Mouse (Mus musculus): Measurements from ENCODE around the gene Gucd1.
"Not testable (repeated sequence)": the region's sequence is repeated elsewhere in the genome, so short reads cannot be mapped to it uniquely, and the experiment has no call there.

Gene Gucd1

GRCm38 (mm10) chr10:75517758-75518143 lies at the start of gene Gucd1:
Gene Gucd1 (minus strand): TSS chr10:75517972.
- DNase-seq = peak; percentile 98

GRCm38 (mm10) chr10:75566765-75567164 lies 49.0 kb upstream of the Gucd1 start:
- not testable (repeated sequence) for DNase-seq

GRCm38 (mm10) chr10:75566321-75566720 lies 48.5 kb upstream of the Gucd1 start:
- no peak for DNase-seq

DNA sequence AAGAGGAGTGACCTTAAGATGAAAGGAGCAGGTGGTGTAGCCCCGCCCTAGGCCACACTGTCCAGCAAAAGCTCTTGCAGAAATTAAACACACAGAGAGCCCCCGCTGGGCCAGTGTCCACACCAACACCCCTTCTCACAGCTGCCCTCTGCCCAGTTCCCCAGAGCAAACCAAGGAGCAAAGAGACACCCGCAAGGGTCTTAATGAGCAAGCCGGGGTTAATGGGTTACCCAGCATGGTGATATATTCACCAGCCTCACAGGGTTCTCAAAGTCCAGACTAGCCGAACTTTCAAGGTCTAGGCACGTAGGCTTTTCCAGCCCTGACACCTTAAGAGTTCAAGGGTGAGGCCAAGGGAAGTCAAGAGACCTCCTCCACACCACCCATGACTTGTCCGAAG lies 48.1 kb upstream of the Gucd1 start:
- DNase-seq = peak; percentile 5

DNA sequence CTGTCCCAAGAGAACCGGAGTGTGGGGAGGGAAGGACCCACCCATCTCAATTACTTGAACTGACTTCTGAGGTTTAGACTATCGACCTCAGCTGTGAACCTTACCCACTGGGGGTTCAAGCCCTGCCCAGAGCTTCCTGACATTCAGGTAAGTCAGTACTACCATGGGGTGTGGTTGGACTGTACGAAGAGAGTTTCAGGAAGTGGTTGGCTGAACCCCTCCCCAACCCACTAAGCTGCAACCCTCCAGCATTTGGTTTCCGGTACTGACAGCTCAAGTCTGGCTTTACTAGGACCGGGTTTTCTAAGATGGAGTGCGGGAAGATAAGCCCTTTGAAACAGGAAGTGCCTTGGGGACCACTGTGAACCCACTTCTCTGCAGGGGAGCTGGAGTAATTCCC lies 47.7 kb upstream of the Gucd1 start:
- DNase-seq = no peak

- DNase-seq = no peak
Observed at GRCm38 (mm10) chr10:75564687-75565265, 47.0 kb upstream of the Gucd1 start.

DNA sequence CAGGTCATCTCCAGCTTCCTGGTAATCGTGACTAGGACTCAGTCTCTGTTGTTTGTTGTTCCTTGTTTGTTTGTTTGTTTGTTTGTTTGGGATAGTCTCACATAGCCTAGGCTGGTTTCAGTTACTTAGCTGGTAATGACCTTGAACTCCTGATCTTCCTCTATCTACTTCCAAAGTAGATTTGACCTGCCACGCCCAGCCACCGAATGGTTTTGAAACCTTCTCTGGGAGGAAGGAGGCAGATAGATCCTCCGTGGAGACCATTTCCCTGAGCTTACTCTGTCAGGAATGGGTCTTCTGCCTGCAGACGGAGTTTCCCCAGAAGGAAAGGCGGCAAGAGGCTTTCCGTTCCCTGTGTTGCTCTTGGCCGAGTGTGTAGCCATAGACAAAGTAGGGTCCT lies 44.8 kb upstream of the Gucd1 start:
- peak; percentile 7 for DNase-seq

- DNase-seq = peak; percentile 43
Observed at GRCm38 (mm10) chr10:75561071-75561654, 43.4 kb upstream of the Gucd1 start, which contains the start of gene Ggt1. Gene Ggt1 (plus strand): TSS chr10:75561604.

DNA sequence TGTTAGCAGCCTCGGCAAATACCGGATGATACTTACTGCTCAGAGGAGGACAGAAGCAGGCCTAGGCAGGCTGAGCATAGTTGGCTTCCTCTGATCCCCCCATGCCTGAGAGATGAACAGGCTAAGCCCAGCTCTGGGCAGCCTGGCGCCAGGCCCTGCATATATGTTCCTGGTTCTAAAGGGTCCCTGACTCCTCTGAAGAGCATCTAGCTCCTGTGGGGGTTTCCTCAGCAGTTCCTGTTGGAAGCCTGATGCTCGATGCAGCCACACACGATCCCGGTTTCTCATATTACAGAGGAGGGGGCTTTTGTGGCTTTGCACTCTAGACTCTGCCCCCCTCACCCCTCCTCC lies 42.8 kb upstream of the Gucd1 start:
- no peak for DNase-seq

DNA sequence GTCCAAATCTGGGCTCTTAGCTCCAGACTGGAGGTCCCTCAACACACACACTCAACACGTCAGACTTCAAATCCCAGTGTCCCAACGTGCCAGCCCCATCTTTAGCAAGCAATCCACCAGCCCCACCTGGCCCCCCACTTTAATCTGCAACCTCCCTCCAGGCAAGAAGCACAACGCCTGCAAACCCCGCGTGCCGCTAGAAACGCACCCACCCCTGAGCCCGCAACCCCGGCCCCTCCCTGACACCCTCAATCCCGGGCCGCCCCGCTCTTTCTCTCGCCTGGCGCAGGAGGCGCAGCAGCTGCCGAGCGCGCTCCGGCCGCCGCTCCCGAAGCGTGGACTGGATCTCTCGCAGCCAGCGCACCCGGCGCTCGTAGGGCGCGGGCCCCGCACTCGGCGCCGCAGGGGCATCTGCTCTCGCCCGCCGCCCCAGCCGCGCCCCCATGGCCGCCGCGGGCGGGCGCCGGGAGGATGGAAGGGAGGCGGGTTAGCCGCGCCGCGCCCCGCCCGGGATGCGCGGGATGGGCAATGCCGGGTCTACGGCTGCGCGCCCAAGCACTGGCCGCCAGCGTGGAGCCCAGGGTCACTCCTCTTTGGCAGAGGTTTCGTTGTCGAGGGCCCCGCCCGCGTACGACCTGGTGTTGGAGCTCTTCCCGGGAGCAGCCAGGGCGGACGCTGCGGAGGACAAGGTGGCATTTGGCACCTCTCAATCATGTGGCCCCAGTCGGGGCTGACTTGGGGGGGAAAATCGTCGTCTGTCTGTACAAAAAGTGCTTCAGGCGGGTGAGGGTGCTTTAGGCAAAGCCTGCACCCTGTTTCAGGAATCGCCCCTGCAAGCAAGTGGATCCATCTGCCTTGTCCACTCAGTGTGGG lies 42.1 kb upstream of the Gucd1 start, which contains the start of gene Lrrc75b:
TSS of gene Lrrc75b (minus strand) at position 655 of the 873 bp plus-strand sequence.
- peak; percentile 86 for DNase-seq

DNA sequence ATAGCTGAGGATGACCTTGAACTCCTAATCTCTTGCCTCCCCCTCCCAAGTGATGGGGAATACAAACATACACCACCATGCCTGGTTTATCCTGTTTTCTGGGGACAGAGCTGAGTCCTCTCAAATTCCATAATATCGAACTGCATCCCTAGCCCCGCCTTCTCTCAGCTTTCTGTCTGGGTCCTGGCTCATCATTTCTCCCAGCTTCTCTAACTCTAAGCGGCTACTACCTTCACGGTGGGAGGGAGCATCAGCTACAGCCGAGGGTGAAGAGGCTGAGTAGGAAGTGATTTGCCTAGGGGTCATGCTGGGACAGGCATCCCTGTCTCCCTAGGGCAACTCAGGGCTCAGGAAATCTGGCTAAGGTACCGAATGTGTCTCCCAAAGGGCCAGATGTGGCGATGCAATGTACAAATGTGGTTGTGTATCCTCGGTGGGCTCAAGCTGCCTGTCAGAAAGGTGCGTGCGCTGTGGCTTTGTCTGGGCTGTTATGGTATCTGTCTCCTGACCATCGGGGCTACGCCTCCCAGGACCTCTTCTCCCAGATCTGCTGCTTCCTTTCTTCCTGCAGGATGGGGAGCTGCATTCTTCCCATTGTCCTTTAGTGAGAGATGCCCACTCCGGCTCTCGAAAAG lies 41.4 kb upstream of the Gucd1 start:
- DNase-seq = peak; percentile 61

DNA sequence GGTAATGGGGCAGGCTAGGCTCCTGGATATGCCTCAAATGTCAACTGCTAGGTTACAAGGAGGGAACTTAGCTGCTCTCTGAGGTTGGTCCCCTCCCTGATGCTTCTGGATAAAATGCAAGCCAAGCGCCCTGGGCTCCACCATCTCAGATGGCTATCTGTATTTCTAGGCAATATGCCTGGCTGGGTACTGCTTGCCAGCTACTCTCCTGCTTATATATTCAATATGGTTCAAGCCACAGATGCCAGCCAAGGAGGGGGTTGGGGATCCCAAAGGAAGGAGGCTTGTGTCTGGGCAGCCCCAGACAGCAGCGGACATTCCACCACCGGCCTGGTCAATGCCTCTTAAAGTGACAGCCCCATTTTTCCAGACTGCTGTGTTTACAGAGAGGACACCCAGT lies 40.7 kb upstream of the Gucd1 start:
- DNase-seq = peak; percentile 89

DNA sequence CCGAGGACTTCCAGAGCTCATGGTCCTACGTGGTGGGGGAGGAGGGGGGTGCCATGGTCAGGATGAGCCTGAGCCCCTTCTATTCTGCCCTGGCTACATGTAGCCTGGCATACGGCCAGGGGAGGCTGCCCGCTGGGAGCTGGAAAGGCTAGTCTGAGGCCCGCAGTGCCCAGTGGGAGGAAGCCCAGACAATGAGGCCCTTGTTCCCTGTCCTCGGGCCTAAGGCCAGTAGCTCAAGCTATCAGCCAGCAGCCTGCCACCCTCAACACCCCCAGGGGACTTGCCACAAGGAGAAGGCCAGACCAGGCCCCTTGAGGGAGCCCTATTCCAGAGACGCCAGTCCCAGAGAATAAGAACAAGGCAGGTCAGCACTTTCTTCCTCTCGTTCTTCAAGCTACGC lies 38.3 kb upstream of the Gucd1 start:
- DNase-seq = peak; percentile 75

GRCm38 (mm10) chr10:75555557-75555956 lies 37.8 kb upstream of the Gucd1 start:
- DNase-seq = no peak

- DNase-seq = no peak
Observed at GRCm38 (mm10) chr10:75554090-75554489, 36.3 kb upstream of the Gucd1 start.

- no peak for DNase-seq
Observed at GRCm38 (mm10) chr10:75552701-75553450, 35.1 kb upstream of the Gucd1 start.

GRCm38 (mm10) chr10:75552106-75552505 lies 34.3 kb upstream of the Gucd1 start:
- no peak for DNase-seq

- DNase-seq = no peak
Observed at GRCm38 (mm10) chr10:75551175-75551574, 33.4 kb upstream of the Gucd1 start.

DNA sequence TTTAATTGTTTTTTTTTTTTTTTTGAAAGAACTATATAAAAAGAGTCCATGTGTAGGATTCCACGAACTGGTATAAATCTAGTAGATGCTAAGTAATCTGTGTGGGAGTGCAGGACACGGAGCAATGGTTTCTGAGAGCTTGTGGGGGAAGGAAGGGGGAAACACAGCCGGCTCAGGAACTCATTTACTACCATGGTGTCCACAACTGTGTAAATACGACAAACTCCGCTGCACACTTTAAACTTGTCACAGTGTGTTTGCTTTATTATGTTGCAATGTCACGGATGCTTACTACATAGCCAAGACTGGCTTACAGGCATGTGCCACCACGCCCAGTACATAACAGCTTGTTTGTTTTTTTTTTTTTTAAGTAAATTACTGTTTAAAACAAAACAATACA lies 32.1 kb upstream of the Gucd1 start:
- no peak for DNase-seq

DNA sequence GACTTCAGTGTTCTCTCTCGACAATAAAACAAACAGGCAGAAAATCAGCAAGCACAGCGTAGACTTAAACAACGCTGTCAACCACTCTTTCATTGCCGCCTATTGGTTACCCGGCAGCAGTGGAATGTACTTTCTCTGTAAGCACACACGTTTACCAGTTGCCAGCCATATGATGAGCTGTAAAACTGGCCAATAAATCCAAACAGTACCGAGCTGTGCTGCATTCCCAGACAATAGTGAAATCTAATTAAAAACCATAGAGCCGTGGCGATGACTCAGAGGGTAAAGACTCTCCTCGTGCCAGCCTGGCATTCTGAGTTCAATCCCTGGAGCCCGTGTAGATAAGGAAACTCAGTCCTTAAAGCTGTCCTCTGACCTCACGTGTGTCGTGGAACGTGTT lies 30.7 kb upstream of the Gucd1 start:
- no peak for DNase-seq

DNA sequence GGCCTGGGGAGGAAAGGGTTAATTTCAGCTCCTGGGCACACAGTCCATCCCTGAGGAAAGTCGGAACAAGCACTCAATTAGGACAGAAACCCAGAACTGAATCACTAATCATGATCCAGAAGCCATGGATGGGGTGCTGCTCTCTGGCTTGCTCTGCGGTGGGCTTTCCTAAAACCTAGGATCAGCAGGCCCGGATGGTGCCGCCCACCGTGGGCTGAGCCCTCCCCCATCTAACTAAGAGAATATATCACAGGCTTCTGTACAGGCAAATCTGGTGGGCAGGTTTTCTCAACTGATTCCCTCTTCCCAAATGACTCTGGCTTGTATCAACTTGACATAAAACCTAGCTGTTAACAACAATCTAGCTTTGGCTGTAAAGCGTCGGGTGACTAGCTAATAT lies 30.1 kb upstream of the Gucd1 start:
- no peak for DNase-seq

DNA sequence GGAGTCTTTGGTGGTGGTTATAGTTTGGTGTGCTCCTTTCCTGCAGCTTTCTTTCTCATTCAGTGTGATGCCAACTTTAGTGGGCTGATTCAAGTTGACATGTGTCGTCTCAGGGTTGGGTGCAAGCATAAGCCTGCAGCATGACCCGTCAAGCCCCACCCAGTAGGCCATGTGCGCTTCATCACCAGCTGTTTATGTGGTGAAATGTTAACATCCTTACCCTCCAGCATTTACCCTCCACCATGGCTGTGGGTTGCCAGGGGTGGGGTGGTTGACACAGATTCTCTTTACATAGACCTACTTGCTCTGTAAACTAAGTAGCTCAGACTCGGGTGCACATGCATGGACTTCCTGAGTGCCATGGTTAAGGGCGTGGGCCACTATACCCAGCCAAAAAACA lies 18.4 kb upstream of the Gucd1 start:
- DNase-seq = no peak

- DNase-seq = no peak
Observed at GRCm38 (mm10) chr10:75535423-75535822, 17.7 kb upstream of the Gucd1 start.

Measured in cerebellum, adult 9-11 months (tissue).